Mouse (Mus musculus): ENCODE results near the gene Tigd4.
"Not testable (repeated sequence)": the region's sequence is repeated elsewhere in the genome, so short reads cannot be mapped to it uniquely, and the experiment has no call there.

Gene Tigd4

DNA sequence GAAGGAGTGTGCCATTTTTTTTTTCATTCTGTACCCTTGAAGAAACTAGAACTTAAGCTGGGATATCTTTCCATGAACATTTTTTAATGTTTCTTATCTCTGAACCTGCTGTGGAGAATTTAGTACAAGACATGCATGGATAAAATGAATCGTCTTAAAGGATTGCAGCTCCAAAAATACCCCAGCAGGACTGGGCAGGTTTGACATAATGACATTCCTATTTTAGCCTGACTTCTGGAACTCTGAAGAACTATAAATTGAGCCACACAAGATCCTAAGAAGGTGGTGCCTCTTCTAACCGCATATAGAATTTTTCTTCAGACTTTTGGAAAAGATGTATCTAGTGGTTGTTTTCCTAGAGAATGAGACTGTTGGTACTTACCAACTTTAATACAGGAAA lies at the start of gene Tigd4:
Tigd4 (plus strand) TSS at position 301 of the 400 bp plus-strand sequence.
- DNase-seq (ENCODE audit: low spot score in 2 of 2): no peak

DNA sequence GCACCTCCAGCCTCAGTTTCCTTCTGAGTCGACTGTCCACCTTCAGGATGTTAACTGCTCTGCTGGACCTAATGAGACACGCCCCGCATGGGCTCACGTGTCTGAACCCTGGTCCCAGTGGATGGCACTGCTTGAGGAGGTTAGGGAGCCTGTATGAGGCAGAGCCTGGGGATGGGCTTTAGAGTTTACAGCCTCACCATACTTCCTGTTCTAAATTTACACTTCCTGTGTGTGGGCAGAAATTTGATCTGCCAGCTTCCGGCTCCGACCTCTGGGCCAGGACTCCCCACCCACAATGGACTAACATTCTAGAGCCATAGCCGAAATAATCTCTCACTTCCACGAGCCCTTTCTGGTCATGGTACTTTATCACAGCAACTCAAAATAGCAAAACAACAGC lies 46.2 kb upstream of the Tigd4 start:
- no peak for DNase-seq (ENCODE audit: low spot score in 2 of 2)

DNA sequence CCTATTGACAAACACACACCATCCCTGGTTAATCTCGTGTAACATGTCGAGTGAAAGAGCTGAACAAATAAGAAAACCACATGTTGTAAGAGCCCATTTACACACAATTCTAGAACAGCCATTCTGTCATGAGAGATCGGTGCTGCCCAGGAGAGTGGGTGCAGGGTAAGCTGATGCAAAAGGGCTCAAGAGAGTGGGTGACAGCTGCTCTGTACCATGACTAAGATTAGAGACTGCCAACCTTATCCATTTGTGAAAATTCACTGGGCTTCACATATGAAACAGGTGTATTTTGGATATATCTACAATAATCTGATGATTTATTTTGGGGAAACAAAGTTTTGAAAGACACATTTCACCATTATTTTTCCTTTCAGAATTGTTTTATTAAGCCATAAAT lies 37.6 kb upstream of the Tigd4 start:
- DNase-seq (ENCODE audit: low spot score in 2 of 2): no peak

DNA sequence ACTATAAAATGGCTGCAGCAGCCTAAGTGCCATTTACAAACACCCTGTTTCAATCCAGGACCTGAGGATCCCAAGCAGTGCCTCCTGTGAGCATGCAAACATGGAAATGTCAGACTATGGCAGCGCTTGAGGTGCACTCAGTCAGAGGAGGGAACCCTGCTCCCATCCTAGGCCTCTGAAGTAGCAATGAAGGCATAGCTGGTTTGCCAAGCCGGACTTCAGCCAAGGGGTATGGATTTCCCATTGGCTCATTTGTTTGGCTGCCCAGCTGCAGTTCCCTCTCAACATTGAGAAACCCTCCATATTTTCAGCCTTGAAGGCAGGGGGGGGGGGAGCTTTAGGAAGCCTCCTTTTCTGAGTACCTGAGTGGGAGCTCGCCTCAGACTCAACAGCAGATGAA lies 35.1 kb upstream of the Tigd4 start:
- DNase-seq (ENCODE audit: low spot score in 2 of 2): no peak

DNA sequence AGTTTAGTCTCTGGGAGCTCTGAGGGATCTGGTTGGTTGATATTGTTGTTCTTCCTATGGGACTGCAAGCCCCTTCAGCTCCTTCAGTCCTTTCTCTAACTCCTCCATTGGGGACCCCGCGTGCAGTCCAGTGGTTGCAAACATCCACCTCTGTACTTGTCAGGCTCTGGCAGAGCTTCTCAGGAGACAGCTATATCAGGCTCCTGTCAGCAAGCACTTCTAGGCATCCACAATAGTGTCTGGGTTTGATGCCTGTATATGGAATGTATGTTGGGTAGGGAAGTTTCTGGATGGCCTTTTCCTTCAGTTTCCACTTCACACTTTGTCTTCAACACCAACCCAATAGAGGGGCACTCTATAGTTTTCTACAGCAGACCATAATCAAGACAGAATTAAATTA lies 30.5 kb upstream of the Tigd4 start:
- DNase-seq (ENCODE audit: low spot score in 2 of 2): not testable (repeated sequence)

DNA sequence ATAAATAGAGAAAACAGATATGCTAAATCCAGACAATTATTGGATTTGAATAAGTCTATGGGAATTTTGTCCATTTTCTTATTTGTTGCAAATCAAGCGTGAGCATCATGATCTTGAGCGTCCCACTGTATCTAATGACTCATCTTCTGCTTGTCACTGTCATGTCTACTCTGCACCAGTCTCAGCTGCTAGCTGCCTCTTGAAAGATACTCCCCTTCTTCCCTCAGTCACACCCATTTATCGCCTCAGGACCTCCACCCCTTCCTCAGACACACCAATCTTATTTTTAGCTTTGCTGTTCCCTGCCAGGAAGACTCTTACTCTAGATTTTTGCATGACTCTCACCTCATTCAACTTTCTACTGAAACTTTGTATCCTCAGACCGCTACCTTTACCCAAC lies 30.0 kb upstream of the Tigd4 start:
- no peak for DNase-seq (ENCODE audit: low spot score in 2 of 2)

DNA sequence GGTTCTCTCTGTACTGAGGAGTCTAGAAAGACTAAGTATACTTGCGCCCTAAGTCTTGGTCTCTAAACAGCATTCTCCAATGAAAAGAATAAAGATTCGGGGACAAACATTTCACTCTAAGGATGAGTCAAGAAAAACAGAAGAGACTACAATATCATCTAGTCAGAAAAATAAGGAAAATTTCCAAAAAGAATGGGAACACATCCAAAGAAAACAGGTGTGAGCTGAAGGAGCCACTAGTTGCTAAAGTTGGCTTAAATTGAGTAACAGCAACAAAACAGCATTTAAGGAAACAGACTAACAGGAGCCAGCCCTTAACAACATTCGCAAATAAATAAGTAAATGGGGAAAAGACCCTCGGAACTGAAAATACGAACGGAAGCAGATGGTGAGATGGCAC lies 24.8 kb upstream of the Tigd4 start:
- DNase-seq (ENCODE audit: low spot score in 2 of 2): no peak

DNA sequence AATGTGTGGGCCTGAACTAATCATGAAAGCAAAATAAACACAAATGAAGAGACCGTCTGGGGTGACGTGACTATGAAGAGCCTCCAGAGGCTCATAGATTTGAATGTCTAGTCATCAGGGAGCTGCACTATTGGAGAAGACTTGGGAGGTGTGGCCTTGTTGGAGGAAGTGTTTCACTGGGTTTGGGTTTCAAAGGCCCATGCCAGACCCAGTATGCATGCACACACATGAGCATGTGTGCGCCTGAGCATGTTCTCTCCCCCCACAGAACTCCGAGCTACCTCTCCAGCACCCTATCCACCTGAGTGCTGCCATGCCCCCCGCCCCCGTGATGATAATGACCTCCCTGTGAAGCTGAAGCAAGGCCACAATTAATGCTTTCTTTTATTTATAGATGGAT lies 23.8 kb upstream of the Tigd4 start:
- DNase-seq (ENCODE audit: low spot score in 2 of 2): no peak

DNA sequence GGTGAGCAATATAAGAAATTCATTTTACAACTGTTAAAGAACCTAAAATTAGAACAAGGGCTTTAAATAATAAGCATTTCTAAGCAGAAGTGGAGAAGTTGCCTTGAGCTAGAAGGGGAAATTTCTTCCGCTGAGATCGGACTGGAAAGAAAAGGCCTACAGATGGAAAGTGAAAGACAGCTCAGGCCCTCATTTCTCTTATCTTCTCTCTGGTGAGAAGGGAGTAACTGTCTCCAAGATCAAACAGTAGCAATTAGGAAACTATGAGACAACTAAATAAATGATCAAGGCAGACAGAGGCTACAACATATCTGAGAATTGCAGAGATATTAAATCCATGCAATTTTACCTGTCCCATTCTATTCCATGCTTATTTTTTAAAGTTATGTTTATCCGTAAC lies 22.9 kb upstream of the Tigd4 start:
- no peak for DNase-seq (ENCODE audit: low spot score in 2 of 2)

DNA sequence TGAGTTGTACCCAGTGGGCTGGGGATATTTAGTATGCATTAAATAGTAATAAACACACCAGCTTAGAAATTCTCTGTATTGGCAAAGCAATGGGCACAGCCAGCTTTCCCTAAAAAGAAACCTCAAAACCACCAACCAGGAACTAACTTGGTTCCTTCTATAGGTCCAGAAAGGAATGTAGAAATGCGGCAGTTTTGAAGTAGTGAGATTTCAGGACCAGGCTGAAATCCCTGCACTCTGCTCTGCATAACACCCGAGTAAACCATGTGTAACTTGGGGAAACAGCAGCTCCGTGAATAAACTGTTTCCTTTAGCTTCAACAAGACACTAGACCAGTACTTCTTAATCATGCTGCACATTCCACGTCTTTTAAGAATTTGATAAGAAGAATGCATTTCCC lies 12.7 kb upstream of the Tigd4 start:
- DNase-seq (ENCODE audit: low spot score in 2 of 2): no peak

DNA sequence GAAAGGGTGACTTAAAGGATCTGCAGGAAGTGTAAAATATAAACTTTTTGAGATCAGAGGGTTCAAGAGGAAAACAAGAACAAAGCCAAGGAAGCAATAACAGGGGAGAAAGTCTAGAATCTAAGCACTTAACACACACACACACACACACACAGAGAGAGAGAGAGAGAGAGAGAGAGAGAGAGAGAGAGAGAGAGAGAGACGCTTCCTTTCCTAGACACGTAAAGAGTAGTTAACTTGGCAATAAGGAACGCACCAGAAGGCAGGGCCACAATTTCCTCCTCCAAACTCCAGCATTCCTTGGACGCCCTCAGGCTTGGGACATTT lies 11.7 kb upstream of the Tigd4 start:
- no peak for DNase-seq (ENCODE audit: low spot score in 2 of 2)

DNA sequence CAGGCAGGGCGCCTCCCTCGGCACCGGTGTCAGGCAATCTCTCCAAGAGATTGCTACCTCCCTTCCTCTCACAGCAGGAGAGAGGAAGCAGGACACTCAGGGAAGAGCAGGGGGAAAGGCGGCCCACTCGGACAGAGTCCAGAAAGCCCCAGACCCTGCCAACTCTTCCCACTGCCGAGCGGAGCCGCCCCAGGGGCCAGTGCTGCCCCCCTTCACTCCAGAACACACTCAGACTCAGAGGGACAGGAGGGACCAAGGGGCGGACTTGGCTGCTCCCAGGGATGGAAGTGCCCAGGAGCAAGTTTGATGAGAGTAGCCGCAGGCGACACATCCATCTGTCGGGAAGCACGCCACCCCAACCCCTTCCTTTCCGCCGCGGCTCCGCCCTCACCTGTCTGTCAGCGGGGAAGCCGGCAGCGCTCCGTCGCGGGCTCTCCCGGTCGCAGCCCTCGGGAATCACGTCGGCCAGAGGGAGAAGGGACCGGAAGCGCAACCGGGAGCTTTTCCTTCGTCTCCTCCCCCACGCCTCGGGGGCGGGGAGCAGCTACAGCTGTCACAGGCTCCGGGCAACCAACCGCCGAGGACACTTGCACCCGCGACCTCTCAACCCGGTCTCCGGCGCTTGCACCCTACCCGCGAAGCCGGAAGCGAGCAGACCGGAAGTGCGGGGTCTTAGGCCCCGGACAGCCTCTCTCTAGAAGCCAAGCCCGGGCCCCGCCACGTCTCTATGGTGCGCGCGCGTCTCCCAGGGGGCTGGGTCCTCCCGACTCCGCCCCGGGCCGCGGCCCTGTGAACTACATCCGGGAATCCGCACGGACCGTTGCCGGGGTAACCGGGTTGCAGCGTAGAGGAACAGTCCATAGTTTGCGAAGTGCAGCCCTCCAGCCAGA lies 11.1 kb upstream of the Tigd4 start, which contains the start of gene Arfip1:
Arfip1 (minus strand) TSS at position 603 of the 890 bp plus-strand sequence.
- peak; percentile 91 to 92 for DNase-seq (ENCODE audit: low spot score in 2 of 2)

DNA sequence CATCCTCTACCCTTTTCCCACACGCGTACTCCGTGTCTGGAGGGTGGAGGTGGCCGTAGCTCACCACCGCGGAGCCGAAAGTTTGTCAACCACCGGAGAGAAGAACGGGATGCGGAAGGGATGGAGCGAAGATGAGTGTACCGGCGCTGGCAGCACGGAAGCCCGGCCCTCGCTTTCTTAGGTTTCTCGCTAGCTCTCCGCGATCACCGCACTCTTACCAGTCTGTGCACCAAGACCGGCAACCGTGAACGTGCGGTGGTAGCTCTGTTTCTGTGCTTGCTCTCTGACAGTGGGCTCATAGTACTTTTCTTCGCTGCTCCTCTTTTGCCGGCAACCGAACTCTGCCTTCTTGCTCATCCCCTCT lies 10.5 kb upstream of the Tigd4 start:
- no peak for DNase-seq (ENCODE audit: low spot score in 2 of 2)

DNA sequence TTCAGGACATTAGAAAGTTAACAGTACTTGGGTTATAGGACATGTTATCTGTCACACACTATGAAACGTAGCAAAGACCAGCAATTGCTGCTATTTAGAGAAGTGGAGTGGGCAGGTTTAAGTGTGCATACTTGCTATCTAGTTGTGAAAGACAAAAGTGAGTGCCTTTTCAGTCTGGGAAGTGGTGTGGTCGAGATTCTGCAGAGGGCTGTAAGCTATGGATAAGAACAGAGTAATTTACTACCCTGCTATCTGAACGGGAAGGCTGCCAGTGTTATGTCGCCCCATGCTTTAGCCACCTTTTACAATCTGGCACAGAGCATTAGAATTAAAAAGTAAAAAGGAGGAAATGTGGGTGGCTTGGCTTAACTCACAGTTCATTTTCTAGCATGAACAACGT lies 6.6 kb upstream of the Tigd4 start:
- DNase-seq (ENCODE audit: low spot score in 2 of 2): no peak

DNA sequence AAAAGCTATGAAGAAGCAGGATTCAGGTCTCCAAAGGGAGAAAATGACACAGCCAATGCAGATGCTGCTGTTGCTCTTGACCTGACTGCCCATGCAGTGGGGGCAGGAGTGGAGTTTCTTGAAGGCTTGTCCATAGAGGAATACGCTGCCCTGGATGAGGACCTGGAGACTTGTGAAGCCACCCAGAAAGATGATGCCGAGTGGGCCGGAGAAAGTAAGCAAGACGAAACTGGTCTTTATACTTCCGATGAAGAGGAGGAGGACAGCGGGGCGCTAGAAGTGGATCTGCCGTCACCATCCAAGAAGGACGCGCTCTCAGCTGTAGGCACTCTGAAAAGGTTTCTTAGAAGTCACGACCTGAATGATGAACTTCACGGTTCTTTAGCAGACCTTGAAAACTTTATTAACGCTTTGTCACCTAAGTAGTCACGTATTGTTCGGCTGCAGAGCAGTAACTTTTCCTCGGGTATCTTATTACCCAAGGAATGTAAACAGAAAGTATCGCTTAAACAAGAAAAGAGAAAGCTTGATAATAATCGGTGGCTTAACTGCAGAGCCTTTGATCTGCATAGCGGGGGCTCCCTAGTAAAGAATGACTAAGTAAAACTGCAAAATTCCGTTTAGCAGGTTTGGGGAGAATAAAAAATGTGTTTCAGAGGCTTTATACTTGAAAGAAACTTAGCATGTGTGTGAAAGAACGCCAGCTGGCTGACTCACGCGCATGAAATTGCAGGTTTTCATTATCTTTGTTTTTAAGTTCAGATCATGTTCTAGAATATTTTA lies 1.7 kb downstream of the Tigd4 start:
- no peak for DNase-seq (ENCODE audit: low spot score in 2 of 2)

DNA sequence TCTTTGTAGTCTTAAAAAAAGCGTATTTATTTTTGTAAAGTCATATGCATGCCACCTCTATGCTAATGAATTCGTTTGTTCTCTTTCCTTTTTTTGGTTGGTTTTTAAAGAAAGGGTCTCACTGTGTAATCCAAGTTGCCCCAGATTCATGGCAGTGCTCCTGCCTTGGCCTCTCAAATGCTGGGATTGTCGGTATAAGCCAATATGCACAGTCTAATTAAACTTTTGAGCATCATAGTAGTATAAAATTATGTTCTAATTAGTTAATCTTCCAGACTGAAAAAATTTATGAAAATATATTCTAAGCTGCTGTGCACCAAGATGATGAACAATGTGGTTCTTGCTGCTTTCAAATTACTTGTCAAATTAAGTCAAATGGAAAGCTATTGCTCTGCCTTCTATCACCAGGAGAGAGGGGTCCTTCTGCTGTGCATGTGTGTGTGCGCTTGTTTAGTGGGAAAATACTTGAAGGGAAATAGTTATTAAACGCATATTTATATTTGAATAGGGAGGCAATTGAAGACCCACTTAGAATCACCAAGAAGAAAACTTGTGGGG lies 2.4 kb downstream of the Tigd4 start:
- DNase-seq (ENCODE audit: low spot score in 2 of 2): no peak

DNA sequence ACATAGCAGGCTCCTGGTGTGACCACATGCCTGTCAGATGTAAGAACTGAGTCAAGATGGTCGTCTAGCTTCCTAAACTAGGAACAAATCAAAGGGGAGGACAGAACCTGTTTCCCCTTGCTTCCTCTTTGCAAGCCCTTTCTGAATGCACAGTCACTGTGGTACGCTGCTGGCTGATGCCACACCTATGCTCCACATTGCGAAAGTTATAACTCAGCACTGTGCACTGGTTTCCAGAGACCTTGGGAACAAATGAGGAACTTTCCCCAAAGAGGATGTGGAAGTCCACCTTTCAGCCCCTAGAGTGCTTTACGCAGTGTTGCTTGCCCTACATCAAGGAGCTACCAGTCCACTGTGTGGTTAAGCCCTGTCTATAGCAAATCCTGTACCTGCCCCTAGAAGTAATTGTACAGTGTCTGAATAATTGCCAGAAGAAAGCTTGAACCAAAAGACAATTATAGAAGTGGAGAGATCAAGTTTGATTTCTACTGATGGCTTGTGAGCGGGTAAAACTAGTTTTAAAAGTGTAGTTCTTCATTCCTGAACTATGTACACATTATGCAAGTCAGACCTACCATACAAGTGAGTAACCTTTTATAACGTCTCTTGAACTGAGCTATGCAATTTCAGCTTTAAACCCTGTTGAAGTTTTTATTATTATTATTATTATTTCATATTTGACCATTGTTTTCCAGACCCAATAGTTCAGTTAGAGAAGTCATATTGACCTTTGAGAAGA lies 4.8 kb downstream of the Tigd4 start:
- no peak for DNase-seq (ENCODE audit: low spot score in 2 of 2)

DNA sequence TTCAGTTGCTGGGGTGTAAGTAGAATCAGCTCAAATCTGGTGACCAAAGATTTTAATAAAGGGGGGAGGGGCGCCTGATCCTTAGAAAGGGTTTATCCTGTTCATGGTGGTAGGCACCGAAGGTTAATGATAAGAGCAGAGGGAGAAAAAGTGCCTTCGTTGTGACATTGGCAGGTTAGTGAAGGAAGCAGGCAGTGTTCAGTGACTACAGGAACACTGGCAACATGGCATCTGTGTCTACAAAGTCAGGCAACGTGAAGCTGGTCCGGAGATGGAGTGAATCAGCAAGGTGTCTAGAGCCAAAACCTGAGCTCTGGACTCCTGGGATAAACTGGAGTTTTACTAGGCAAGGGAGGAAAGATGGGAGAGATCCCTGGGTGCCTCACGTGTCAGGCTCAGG lies 5.4 kb downstream of the Tigd4 start:
- no peak for DNase-seq (ENCODE audit: low spot score in 2 of 2)

DNA sequence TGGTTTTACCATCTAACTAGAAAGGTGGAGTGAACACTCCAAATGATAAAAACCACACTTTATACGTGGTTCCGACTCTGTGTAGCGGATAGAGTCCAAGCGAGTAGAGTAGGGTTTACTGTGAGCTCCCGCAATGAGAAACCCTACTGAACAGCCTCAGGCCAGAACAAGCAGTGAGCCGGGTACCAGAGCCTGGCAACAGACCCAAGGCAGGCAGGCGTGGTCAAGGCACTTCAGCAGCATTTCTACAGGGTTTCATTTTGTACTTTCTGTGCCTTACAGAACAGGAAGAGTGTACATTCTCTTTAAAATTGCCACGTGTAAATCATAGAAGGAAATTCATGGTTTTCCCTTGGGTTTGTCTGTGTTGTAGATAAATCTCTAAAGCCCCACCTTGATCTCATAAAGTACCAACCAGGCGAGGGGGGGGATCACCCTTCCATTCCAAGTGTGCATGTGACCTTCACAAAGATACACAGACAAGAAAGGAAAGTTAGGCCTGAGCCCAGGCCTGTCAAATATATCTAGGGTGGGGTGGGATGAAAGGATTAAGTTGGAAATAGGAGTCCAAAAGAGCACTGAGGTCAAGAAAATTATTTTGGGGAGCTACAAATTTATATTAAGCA lies 8.6 kb downstream of the Tigd4 start:
- no peak for DNase-seq (ENCODE audit: low spot score in 2 of 2)

DNA sequence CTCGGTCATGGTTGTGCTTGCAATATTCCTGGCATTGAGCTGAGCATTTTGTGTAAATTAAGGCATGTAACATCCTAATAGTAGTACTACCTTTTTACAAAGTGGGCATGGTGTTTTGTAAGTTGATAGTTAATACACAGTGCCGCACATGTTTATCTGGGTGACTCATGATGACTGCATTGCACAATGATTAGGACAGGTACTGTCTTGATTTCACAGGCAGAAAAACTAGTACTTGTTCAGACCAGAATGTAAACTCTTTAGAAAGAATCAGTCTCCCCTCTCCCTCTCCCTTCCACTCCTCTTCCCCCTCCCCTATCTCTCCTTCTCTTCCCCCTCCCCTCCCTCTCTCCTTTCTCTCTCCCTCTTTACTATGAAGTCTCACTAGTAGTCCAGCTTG lies 9.4 kb downstream of the Tigd4 start:
- no peak for DNase-seq (ENCODE audit: low spot score in 2 of 2)

DNA sequence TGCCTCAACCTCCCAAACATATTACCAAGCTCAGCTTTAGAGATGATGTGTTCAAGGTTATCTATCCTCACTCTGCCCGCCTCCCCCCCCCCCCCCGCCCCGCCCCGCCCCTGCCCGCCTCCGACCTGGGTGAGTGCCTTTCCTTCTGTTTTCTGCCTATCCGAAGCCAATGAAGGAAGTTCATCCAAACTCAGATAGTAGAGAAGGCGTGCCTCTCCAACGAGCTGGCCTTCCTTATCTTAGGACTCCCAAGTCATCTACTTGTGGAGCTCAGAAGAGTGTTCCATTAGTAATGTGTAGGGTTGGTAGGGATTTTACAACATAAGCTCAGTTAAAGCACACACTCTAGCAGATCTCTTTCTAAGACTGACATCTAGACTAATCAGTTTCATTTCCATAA lies 9.8 kb downstream of the Tigd4 start:
- no peak for DNase-seq (ENCODE audit: low spot score in 2 of 2)

DNA sequence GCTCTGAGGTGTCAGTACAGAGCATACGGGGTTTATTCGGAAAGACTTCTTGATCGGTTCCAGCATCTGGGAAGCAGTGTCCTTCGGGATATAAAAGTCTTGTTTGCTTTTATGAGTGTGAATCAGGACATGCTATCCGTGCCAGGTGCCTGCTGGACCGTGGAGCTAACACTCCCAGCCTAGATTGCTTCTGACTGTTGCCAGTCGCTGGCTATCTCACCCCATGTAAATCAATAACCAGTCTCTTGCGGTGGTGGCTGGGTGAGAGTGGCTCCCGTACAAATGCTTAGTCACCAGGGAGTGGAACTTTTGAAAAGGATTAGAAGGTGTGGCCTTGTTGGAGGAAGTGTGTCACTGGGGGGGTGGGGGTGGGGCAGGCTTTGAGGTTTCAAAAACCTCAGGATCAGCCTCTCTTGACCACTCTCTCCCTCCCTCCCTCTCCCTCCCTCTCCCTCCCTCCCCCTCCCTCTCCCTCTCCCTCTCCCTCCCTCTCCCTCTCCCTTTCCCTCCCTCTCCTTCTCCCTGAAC lies 16.9 kb downstream of the Tigd4 start:
- no peak for DNase-seq (ENCODE audit: low spot score in 2 of 2)
